Mouse (Mus musculus) neural tube, embryonic 12.5 days (tissue): Measurements from ENCODE around the gene Pnmt. TPM values are rescaled to one million over a fixed set of nuclear protein-coding genes. Genes with fewer than 3 reads are reported as not detected.
"Not testable (repeated sequence)": the region's sequence is repeated elsewhere in the genome, so short reads cannot be mapped to it uniquely, and the experiment has no call there.

Experiments used
- ATAC-seq: fragments of 200-750 bp; cut with Nextera tagmentation; 2 replicates; pipeline ENCODE4 v1.8.0; 2017; ENCODE audit warnings: low read depth, mild to moderate bottlenecking, moderate TSS enrichment, moderate library complexity; ENCODE audit not compliant: low FRiP score
- H3K27ac ChIP-seq: fragments of 300-500 bp; sonication (generic); 2 replicates; pipeline ENCODE4 v1.5.1; 2016
- H3K27me3 ChIP-seq: fragments of 300-500 bp; sonication (generic); replicated peaks from 2 replicates; pipeline ENCODE4 v1.6.1; 2016; ENCODE audit warnings: mild to moderate bottlenecking
- H3K36me3 ChIP-seq: fragments of 300-500 bp; sonication (generic); 2 replicates; pipeline ENCODE4 v1.6.1; 2016; ENCODE audit warnings: mild to moderate bottlenecking
- H3K4me1 ChIP-seq: fragments of 300-500 bp; sonication (generic); 2 replicates; pipeline ENCODE4 v1.6.1; 2016
- H3K4me2 ChIP-seq: fragments of 300-500 bp; sonication (generic); replicated peaks from 2 replicates; pipeline ENCODE4 v1.6.1; 2016; ENCODE audit warnings: mild to moderate bottlenecking
- H3K4me3 ChIP-seq: fragments of 300-500 bp; sonication (generic); 2 replicates; pipeline ENCODE4 v1.5.1; 2016
- H3K9ac ChIP-seq: fragments of 300-500 bp; sonication (generic); 2 replicates; pipeline ENCODE4 v1.6.1; 2016; ENCODE audit warnings: mild to moderate bottlenecking
- H3K9me3 ChIP-seq: fragments of 300-500 bp; sonication (generic); 2 replicates; pipeline ENCODE4 v1.6.1; 2016; ENCODE audit warnings: mild to moderate bottlenecking
- WGBS: fragments of 180-500 bp; shearing (Covaris S2); methylation state at CpG from one replicate; pipeline ENCODE4 v1.1.7; 2016; 5-methylcytosine and 5-hydroxymethylcytosine counted together
- polyA plus RNA-seq: library from polyadenylated mRNA; unstranded; fragments of >200 nt; fragmentation: Nextera tagmentation; extraction: Ambion mirVana; gene quantifications from 2 replicates; pipeline ENCODE4 v1.2.1, GENCODE M21; 2016

The Pnmt gene
- polyA plus RNA-seq, 1 experiment from 2014 or later, result 0.49 TPM

- H3K4me1 ChIP-seq, result peaks cover 5% of the 10 kb centered on the region
- no peaks in the 10 kb centered on the region for H3K27me3 ChIP-seq
- H3K4me3 ChIP-seq, result no peak overlapping the region
- H3K27ac ChIP-seq, result no peak overlapping the region
- 64% methylated on average over 5 of the region's 5 CpGs for WGBS
- no peaks in the 10 kb centered on the region for H3K9me3 ChIP-seq
- H3K4me2 ChIP-seq, result no peak overlapping the region
- no peak overlapping the region for H3K9ac ChIP-seq
- peaks cover 70% of the 10 kb centered on the region for H3K36me3 ChIP-seq
- ATAC-seq, result no peak
Measured at GRCm38 (mm10) chr11:98376756-98377155, 9.5 kb upstream of the Pnmt start.

GRCm38 (mm10) chr11:98377787-98378186, 8.5 kb upstream of the Pnmt start:
- no peaks in the 10 kb centered on the region for H3K4me1 ChIP-seq
- peaks cover 70% of the 10 kb centered on the region for H3K36me3 ChIP-seq
- no peak overlapping the region for H3K27ac ChIP-seq
- no peak overlapping the region for H3K9ac ChIP-seq
- H3K9me3 ChIP-seq, result no peaks in the 10 kb centered on the region
- H3K27me3 ChIP-seq, result no peaks in the 10 kb centered on the region
- no peak overlapping the region for H3K4me3 ChIP-seq
- no peak for ATAC-seq
- 90% methylated on average over 11 of the region's 11 CpGs for WGBS
- no peak overlapping the region for H3K4me2 ChIP-seq

- Histone ChIP-seq H3K4me3 (no peak overlapping the region), H3K9me3 (no peaks in the 10 kb centered on the region), H3K36me3 (peaks cover 68% of the 10 kb centered on the region), H3K4me1 (no peaks in the 10 kb centered on the region), H3K9ac (no peak overlapping the region), H3K27me3 (peaks cover 11% of the 10 kb centered on the region; the same call in 1 of the 2 replicates), H3K4me2 (no peak overlapping the region), H3K27ac (no peak overlapping the region)
- no peak for ATAC-seq
- 94% methylated on average over 7 of the region's 7 CpGs for WGBS
Measured at GRCm38 (mm10) chr11:98379379-98379778, 6.9 kb upstream of the Pnmt start.

- Histone ChIP-seq H3K9me3 (no peaks in the 10 kb centered on the region), H3K36me3 (peaks cover 61% of the 10 kb centered on the region), H3K9ac (no peak overlapping the region), H3K4me1 (no peaks in the 10 kb centered on the region), H3K4me3 (no peak overlapping the region), H3K4me2 (no peak overlapping the region), H3K27me3 (peaks cover 18% of the 10 kb centered on the region), H3K27ac (no peak overlapping the region)
- no peak for ATAC-seq
- WGBS, result 89% methylated on average over 6 of the region's 6 CpGs
Measured at GRCm38 (mm10) chr11:98380106-98380505, 6.1 kb upstream of the Pnmt start.

- H3K9ac ChIP-seq, result no peak overlapping the region
- H3K4me3 ChIP-seq, result no peak overlapping the region
- H3K27ac ChIP-seq, result no peak overlapping the region
- peaks cover 34% of the 10 kb centered on the region for H3K27me3 ChIP-seq
- ATAC-seq, result no peak
- no peaks in the 10 kb centered on the region for H3K4me1 ChIP-seq
- no peaks in the 10 kb centered on the region for H3K9me3 ChIP-seq
- peaks cover 45% of the 10 kb centered on the region for H3K36me3 ChIP-seq
- no peak overlapping the region for H3K4me2 ChIP-seq
- WGBS, result 87% methylated on average over 2 of the region's 2 CpGs
Measured at GRCm38 (mm10) chr11:98381651-98382050, 4.6 kb upstream of the Pnmt start.

- not testable (repeated sequence) for H3K4me3 ChIP-seq, H3K9me3 ChIP-seq, H3K4me1 ChIP-seq, H3K9ac ChIP-seq, ATAC-seq, H3K4me2 ChIP-seq, H3K27ac ChIP-seq
- H3K36me3 ChIP-seq, result peaks cover 38% of the 10 kb centered on the region
- H3K27me3 ChIP-seq, result peaks cover 41% of the 10 kb centered on the region
- 56% methylated on average over 2 of the region's 2 CpGs for WGBS
Measured at GRCm38 (mm10) chr11:98382405-98382804, 3.8 kb upstream of the Pnmt start.

- H3K27ac ChIP-seq, result no peak within 1 kb of the TSS
- H3K9me3 ChIP-seq, result no peaks in the 10 kb centered on the region
- no peaks in the 10 kb centered on the region for H3K4me1 ChIP-seq
- ATAC-seq, result no peak
- H3K36me3 ChIP-seq, result peaks cover 27% of the 10 kb centered on the region
- no peak within 1 kb of the TSS for H3K4me2 ChIP-seq
- peaks cover 52% of the 10 kb centered on the region for H3K27me3 ChIP-seq
- no peak within 1 kb of the TSS for H3K4me3 ChIP-seq
- no peak within 1 kb of the TSS for H3K9ac ChIP-seq
- WGBS, result 66% methylated on average over 14 of the region's 14 CpGs
Measured at GRCm38 (mm10) chr11:98383261-98384030, 2.8 kb upstream of the Pnmt start, which contains the start of gene Tcap. TSS of gene Tcap (plus strand) at chr11:98383811.

GRCm38 (mm10) chr11:98384216-98384615, 2.0 kb upstream of the Pnmt start:
- 0 out of 2 replicates have a peak, but pooled peaks cover 4% of the 10 kb centered on the region for H3K4me1 ChIP-seq
- no peaks in the 10 kb centered on the region for H3K9me3 ChIP-seq
- no peak overlapping the region for H3K9ac ChIP-seq
- H3K36me3 ChIP-seq, result peaks cover 20% of the 10 kb centered on the region
- no peak overlapping the region for H3K27ac ChIP-seq
- 75% methylated on average over 20 of the region's 20 CpGs for WGBS
- H3K4me3 ChIP-seq, result no peak overlapping the region
- peaks cover 59% of the 10 kb centered on the region for H3K27me3 ChIP-seq
- no peak for ATAC-seq
- H3K4me2 ChIP-seq, result no peak overlapping the region

GRCm38 (mm10) chr11:98384721-98385637, 1.3 kb upstream of the Pnmt start:
- Histone ChIP-seq H3K4me2 (no peak overlapping the region), H3K4me3 (no peak overlapping the region), H3K4me1 (0 out of 2 replicates have a peak, but pooled peaks cover 6% of the 10 kb centered on the region), H3K9me3 (no peaks in the 10 kb centered on the region), H3K27me3 (peaks cover 60% of the 10 kb centered on the region), H3K36me3 (peaks cover 12% of the 10 kb centered on the region), H3K27ac (no peak overlapping the region), H3K9ac (no peak overlapping the region)
- 64% methylated on average over 8 of the region's 8 CpGs for whole genome bisulfite sequencing
- ATAC-seq, result no peak

GRCm38 (mm10) chr11:98386596-98386995, 346 bp downstream of the Pnmt start:
- Histone ChIP-seq H3K36me3 (0 out of 2 replicates have a peak, but pooled peaks cover 1% of the 10 kb centered on the region), H3K4me3 (no peak overlapping the region), H3K4me2 (peak overlapping the region; percentile 23), H3K27ac (no peak overlapping the region), H3K4me1 (0 out of 2 replicates have a peak, but pooled peaks cover 6% of the 10 kb centered on the region), H3K9me3 (no peaks in the 10 kb centered on the region), H3K27me3 (peaks cover 74% of the 10 kb centered on the region), H3K9ac (peak overlapping the region; percentile 6; the same call in 1 of the 2 replicates)
- ATAC-seq, result no peak
- WGBS, result 16% methylated on average over 24 of the region's 24 CpGs

- H3K4me3 ChIP-seq, result no peak overlapping the region
- no peaks in the 10 kb centered on the region for H3K36me3 ChIP-seq
- H3K9ac ChIP-seq, result no peak overlapping the region
- 0 out of 2 replicates have a peak, but pooled peaks cover 6% of the 10 kb centered on the region for H3K4me1 ChIP-seq
- peak overlapping the region; percentile 23; the same call in 1 of the 2 replicates for H3K4me2 ChIP-seq
- H3K27me3 ChIP-seq, result peaks cover 77% of the 10 kb centered on the region
- no peak for ATAC-seq
- no peaks in the 10 kb centered on the region for H3K9me3 ChIP-seq
- 56% methylated on average over 14 of the region's 14 CpGs for WGBS
- H3K27ac ChIP-seq, result no peak overlapping the region
Measured at GRCm38 (mm10) chr11:98387056-98387577, 867 bp downstream of the Pnmt start.

- no peaks in the 10 kb centered on the region for H3K9me3 ChIP-seq
- H3K27me3 ChIP-seq, result peaks cover 81% of the 10 kb centered on the region
- H3K4me2 ChIP-seq, result no peak overlapping the region
- no peak for ATAC-seq
- 0 out of 2 replicates have a peak overlapping the region, but pooled peaks have one; percentile 17 for H3K9ac ChIP-seq
- 77% methylated on average over 10 of the region's 10 CpGs for WGBS
- H3K27ac ChIP-seq, result no peak overlapping the region
- H3K4me1 ChIP-seq, result peaks cover 8% of the 10 kb centered on the region; the same call in 1 of the 2 replicates
- no peak overlapping the region for H3K4me3 ChIP-seq
- H3K36me3 ChIP-seq, result no peaks in the 10 kb centered on the region
Measured at GRCm38 (mm10) chr11:98388282-98388681, 2.0 kb downstream of the Pnmt start.
